Mouse (Mus musculus): ENCODE results near the gene Zic1.

Gene Zic1

GRCm38 (mm10) chr9:91352786-91353185, 12.8 kb downstream of the Zic1 start:
- DNase-seq: no peak

- no peak for DNase-seq
These were observed 13.6 kb downstream of the Zic1 start for GRCm38 (mm10) chr9:91351961-91352411.

- no peak for DNase-seq
These were observed 14.2 kb downstream of the Zic1 start for GRCm38 (mm10) chr9:91351361-91351760.

GRCm38 (mm10) chr9:91350861-91351291, 14.7 kb downstream of the Zic1 start:
- no peak for DNase-seq

- DNase-seq: no peak
These were observed 15.3 kb downstream of the Zic1 start for GRCm38 (mm10) chr9:91350211-91350791.

GRCm38 (mm10) chr9:91348746-91349145, 16.9 kb downstream of the Zic1 start:
- DNase-seq: no peak

- no peak for DNase-seq
These were observed 18.0 kb downstream of the Zic1 start for GRCm38 (mm10) chr9:91347591-91347990.
